Mouse (Mus musculus): ENCODE measurements around the gene Aasdhppt.
A peak's percentile ranks its signal among the peaks of the same experiment; 100 is the strongest.

The Aasdhppt gene

GRCm38 (mm10) chr9:4309351-4310085 is at the start of gene Aasdhppt, which contains the start of gene Kbtbd3:
Gene Aasdhppt, minus strand, starts transcription at chr9:4309471.
Gene Kbtbd3, plus strand, starts transcription at chr9:4309833.
- peak; percentile 98 to 100 for DNase-seq

GRCm38 (mm10) chr9:4353163-4353562 is 43.9 kb upstream of the Aasdhppt start:
- DNase-seq: no peak

- no peak for DNase-seq
These were observed 9.9 kb upstream of the Aasdhppt start for GRCm38 (mm10) chr9:4318939-4319721.

- no peak for DNase-seq
These were observed 6.5 kb upstream of the Aasdhppt start for GRCm38 (mm10) chr9:4315746-4316145.

- DNase-seq: no peak
These were observed 4.7 kb upstream of the Aasdhppt start for GRCm38 (mm10) chr9:4313946-4314345.

GRCm38 (mm10) chr9:4311162-4311561 is 1.9 kb upstream of the Aasdhppt start:
- DNase-seq: no peak

- no peak for DNase-seq
These were observed 1.4 kb upstream of the Aasdhppt start for GRCm38 (mm10) chr9:4310706-4311105.

- DNase-seq: no peak
These were observed 482 bp downstream of the Aasdhppt start for GRCm38 (mm10) chr9:4308628-4309350.

GRCm38 (mm10) chr9:4304867-4305266 is 4.4 kb downstream of the Aasdhppt start:
- DNase-seq: no peak

GRCm38 (mm10) chr9:4300466-4300865 is 8.8 kb downstream of the Aasdhppt start:
- no peak for DNase-seq

GRCm38 (mm10) chr9:4283850-4284249 is 25.4 kb downstream of the Aasdhppt start:
- DNase-seq: no peak

- DNase-seq: no peak
These were observed 42.4 kb downstream of the Aasdhppt start for GRCm38 (mm10) chr9:4266881-4267280.

- DNase-seq: no peak
These were observed 48.6 kb downstream of the Aasdhppt start for GRCm38 (mm10) chr9:4260746-4261090.

GRCm38 (mm10) chr9:4259841-4260745 is 49.2 kb downstream of the Aasdhppt start:
- DNase-seq: peak in 1 of 2 experiments; percentile 46

- no peak for DNase-seq
These were observed 50.2 kb downstream of the Aasdhppt start for GRCm38 (mm10) chr9:4259074-4259473.
